Mouse (Mus musculus): Measurements from ENCODE around the gene Uckl1.

Uckl1 gene

DNA sequence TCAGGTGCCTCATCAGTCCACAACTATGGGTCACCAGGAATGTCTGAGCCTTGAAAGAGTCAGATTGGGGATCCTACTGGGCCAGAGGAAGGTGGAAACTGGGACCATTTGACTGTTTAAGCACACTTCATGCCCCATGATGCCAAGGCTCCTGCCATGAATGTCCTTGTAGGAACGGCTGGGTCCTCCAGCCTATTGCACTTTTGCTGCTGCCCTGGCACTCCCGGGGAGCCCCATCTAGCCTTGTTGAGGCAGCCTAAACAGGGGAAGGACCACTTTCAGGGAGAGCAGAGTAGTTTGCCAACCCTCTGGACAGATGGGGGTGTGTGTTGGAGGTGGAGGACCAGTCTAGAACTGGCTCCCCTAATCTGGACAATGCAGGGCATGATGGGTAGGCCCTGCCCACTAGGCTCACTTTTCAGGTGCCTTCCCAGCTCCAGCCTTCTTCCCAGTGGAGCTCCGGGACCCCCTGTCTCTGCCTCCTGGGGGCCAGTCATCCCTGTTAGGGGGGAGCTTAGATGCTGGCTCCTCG lies at the start of gene Uckl1:
Gene Uckl1 (minus strand): TSS at position 482 of the 532 bp plus-strand sequence.
- DNase-seq, result no peak

DNA sequence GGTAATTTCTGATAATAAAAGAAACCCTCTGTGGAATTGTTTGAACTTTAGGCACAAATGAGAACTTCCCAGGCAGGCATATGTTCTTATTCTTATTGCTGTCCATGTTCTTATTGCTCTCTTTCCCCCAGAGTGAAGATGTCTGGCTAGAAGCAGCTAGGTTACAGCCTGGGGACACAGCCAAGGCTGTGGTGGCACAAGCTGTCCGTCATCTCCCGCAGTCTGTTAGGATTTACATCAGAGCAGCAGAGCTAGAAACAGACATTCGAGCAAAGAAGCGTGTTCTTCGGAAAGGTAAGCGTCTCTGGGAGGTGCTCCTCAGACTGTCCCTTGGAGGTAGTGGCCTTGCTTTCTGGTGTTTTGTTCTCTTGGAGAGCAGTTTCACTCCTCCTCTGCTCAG lies 47.9 kb upstream of the Uckl1 start:
- no peak for DNase-seq

DNA sequence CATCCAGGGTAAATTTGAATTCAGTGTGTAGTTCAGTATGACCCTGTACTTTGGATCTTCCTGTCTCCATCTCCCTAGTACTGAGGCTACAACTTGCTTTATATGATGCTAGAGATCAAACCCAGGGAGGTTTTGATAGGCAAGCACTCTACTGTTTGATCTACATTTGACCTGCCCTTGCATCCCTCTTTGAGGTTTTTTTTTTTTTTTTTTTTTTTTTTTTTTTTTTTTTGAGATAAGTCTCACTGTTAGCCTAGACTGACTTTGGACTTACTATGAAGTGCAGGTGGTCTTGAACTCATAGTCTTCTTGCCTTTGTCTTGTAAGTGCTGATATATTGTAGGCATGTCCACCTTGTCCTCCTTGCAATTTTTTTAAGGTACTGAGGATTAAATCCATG lies 43.8 kb upstream of the Uckl1 start:
- DNase-seq, result no peak

DNA sequence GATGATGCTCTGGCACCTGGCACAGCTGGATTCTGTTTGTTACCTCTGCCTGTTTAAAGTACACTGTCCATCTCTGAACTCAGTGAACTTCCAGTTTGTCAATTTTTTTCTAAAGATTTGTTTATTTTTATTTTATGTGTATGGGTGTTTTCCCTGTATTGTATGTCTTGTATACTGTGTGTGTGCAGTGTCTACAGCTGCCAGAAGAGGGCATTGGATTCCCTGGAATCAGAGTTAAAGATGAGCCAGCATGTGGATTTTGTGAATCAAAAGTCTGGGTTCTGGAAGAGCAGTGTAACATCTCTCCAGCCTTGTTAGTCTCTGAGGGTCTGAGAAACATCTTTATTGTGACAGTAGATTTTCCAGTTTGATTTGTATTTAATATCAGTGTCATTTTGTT lies 38.7 kb upstream of the Uckl1 start:
- DNase-seq, result peak; percentile 27

DNA sequence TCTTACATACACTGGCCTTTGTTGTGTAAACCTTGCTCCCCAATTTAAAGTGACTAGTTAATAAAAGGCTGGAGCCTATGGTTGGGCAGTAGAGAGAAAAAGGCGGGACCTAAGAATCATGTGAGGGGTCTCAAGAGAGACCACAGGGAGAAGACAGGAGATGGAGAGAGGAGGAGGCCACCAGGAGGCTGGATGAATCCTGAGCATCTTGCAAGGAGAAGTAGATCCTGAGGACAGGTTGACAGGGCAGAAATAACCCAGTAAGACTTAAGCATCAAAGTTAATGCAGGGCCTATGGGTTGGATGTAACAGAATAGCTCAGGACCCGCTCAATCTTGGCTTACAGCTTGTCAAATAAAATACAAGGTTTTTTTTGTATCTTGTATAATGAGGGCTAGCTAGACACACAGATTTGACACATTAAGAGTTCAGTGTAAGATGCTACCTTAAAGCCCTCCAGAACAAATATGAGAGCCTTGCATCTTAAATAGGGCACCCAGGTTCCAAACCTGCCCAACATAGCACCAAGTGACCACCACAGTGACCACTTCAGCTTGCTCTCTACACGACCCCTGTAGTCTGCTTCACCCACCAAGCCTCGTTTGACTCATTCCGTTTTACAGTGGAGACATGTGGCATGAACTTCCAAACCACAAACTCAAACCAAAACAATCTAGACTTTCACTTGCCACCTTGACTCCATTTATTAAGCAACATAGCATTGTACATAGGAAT lies 34.2 kb upstream of the Uckl1 start:
- DNase-seq, result no peak

DNA sequence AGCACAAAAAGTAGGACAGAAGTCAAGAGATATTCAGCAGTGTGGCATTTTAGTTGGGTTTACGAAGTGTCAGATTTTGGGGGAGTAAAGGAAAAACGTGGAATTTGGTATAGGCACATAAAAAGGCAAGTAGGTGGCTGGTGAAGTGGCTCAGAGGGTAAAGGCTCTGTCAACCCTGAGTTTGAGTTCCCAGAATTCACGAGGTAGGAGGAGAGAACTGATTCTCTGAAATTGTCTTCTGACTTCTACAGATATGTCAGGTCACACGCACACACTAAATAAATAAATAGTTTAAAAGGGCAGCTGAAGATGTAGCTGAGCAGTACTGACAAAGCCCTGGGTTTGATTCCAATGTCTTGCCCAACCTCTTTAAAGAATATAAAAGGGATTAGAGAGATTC lies 17.7 kb upstream of the Uckl1 start:
- DNase-seq, result no peak

DNA sequence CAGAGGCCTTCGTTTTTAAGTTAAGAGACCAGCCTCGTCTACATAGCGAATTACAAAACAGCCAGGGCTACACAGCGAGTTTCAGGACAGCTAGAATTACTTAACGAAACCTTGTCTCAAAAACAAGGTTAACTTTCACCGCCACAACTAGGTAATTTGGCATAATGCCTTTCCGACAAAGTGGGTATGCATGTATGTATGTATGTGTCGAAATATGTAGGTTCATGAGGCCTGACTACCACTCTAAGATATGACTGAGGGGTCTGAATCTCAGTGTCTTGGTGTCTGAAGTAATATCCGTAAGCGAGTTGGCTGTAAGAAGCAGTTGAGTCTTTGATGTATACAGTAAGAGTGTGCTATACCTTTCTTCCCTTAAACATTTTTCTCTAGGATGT lies 17.1 kb upstream of the Uckl1 start:
- no peak for DNase-seq

DNA sequence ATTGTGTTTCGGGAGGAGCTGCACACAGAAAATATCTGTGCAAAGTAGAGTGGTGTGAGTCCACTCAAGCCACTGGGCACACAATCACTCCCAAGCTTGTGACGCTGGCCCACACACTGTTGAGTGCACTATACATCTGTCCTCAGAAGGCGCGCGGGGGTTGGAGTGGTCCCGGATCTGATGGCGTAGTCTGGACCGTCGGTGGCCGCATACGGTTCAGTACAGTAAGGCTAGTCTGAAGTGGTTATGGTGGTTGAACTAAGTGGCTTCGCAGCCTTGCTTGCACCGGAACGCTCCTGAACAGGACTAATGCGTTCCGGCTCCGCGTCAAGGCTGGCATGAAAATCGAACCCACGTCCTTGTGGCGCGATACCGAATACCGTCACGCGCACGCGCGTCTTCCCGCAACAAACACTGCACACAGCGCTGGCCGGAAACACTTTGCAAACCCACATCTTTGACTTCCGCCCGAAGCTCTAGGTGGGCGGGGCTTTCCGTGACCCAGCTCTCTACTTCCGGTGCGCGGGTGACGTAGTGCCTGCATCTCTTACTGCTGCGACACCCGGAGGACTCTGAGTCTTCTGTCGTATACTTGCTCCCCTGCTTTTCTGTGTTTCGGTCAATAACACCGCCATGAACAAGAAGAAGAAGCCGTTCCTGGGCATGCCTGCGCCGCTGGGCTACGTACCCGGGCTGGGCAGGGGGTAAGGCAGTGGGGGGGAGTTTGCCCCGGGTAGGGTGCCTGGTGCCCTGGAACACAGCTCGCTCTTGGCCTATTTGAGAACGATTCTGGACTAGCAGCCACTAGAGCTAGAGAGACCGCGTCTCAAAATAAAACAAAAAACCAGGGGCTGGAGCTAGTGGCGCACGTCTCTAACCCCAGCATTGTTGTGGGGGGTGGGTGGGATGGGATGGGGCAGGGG lies 16.4 kb upstream of the Uckl1 start:
- peak; percentile 97 for DNase-seq

DNA sequence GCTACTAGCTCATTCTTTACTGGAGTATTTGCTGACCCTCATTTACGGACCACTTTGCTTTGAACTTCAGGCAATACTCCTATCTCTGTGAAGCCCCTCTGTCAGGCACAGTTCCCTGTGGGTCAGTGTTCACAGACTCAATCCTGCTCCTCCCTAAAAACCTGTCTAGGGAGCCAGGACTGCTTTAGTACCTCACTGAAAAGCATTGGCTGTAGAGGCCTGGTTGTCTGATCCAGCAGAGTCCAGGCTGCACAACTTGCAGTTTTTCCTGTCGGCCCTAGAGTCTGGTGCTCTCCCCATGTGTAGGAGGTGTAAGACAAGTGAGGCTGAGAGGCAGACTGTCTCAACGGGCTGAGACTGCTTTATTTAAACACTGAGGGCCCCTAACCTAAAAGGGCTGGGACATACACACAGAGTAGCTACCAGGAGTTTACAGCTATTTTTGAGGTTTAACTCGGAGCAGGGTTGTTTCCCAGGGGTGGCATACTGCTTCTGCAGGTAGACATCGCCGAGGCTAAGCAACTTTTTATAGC lies 15.6 kb upstream of the Uckl1 start:
- no peak for DNase-seq

DNA sequence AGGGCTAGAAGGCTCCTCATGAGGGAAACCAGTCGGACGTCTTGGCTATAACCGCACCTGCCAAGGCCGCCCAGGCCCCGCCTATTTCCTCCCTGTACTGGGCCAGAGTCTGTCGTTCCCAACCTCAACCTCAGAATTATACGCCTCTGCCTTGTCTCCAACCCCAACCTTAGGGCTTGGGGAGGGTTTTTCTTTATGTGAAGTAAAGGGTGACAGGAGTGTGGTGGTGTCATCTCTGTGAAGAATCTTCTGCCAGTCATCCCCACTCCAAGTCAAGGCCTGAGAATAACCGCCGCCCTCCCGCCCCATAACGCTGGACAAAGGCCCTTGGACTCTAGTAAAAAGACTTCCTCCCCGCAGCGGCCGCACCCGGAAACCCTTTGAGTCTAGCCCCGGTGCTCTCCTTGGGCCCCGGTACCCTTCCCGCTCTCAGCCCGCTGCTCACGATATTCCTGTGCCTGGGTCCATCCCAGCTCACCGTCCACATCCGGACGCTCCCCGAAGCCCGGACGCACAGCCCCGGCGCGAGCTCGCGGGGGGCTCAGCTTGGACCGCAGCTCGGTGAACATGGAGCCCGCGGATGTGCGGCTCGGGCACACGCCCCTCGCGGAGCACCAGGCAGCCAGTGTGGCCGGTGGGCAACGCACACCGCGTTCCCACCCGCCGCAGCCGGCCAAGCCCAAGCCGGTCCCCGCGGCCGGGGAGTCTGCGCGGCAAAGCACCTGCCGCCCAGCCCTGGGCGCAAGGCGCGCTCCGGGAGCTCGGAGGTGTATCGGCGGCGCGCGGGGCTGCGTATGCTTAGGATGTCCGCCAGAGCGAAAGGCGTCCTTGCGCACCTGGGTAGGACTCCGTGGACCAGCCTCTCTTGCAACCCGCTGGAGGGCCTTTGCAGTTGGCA lies 14.0 kb upstream of the Uckl1 start, which contains the start of gene Samd10:
Gene Samd10 (minus strand): TSS at position 759 of the 898 bp plus-strand sequence.
- peak; percentile 73 for DNase-seq

DNA sequence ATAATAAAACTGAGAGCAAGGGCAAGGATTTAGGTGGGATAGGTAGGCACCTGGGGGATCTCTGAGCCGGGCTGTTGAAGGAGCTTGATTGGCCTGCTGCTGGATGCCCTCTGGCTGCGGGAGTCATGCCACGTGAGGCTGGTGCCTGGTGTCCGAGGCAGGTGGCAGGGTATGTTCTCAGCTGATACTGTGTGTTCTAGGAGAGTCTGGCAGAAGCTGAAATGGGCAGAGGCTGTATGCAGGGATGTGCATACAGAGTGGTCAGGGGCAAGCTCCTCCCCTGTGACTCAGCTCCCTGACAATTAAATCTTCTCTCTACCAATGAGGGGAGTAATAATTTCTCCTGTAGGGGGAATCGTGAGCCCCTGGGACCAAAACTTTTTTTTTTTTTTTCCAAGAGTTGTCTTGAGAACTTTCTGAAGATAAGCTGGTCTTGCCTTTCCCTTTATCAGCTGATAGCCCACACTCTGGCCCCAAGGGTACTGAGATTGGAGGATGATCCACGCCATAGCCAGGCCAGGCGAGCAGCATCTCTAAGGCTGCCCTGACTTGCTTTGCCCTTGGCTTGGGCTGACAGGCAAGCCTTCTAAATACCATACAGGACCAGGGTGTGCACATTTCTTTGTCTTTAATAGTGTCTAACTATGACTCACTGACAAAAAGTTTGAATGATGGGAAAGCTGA lies 12.8 kb upstream of the Uckl1 start:
- no peak for DNase-seq

DNA sequence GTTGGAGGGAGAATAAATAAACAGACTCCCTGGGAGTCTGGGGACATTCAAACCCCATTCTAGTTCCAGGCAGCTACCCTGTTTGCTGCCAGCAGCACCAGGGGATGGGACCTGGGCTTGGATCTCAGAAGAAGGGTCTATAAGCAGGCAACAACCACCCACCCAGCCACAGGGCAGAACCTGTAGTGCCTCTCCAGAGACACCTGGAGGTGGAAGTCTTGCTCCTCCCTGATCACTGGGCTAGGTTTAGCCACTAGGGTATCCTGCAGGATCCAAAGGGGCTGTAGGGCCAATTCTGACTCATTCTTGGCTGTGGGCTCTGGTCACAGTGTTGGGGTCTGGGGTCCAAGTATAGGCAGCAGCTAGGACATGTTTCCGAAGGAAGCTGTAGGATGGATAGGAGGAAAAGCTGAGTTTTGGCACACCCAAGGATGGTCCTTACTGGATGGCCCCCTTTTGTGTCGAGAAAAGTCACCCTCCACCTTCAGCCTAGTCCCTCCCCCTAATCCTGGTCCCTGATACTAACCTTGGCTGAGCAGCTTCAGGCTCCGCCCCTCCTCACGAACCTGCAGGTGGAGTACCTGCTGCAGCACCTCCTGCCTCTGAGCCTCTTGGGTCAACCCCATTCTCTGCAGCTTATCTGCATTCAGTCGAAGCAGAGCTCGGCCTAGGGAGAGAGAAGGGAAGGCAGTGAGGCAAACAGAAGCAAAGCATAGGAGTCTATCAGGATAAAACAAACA lies 11.7 kb upstream of the Uckl1 start:
- no peak for DNase-seq

DNA sequence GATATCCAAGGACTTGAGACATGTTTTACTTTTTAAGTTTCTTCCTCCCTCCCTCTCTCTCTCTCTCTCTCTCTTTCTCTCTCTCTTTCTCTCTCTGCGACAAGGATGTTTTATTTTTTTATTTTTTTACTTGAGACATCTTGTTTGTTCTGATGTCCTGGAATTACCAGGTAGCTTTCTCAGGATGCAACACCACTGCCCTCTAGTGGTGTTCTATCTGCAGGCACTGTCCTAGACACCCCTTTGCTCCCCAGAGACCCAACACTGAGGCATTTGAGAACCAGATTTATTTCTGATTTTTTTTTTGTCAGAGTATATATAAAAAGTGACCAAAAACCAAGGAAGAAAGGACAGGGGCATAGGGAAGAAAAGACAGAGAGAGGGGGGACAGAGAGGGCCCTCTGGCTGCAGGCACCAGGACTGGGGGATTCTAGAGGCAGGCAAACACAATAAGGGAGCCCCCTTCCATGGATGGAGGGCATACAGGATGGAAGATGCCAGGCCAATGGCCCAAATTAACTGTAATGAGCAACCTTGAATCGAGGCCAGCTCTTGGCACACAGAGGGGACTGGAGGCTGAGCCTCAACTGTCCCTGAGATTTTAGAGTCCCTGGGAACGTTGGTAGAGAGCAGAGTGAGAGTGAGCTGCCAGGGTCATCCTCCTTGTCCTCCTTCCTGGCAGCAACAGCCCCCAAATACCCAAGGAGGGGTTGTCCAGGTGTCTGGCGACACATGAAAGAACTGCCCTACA lies 10.4 kb upstream of the Uckl1 start:
- DNase-seq, result peak; percentile 64

DNA sequence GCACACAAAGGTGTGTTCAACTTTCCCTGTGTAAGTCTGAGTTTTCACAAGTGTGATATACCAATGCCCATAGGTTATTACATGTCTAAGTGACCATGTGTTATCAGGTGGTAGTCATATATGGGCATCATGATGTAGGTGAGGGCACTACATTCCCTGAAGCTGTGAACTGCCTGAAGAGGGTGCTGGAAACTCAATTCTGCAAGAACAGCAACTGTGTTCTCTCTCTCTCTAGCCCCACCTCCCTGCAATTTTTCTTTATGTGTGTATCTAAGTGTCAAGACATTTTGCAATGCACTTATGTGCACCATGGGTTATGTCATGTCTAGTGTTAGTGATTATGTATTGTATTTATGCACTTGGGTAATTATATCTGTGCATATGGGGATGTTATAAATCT lies 9.2 kb upstream of the Uckl1 start:
- DNase-seq, result no peak

DNA sequence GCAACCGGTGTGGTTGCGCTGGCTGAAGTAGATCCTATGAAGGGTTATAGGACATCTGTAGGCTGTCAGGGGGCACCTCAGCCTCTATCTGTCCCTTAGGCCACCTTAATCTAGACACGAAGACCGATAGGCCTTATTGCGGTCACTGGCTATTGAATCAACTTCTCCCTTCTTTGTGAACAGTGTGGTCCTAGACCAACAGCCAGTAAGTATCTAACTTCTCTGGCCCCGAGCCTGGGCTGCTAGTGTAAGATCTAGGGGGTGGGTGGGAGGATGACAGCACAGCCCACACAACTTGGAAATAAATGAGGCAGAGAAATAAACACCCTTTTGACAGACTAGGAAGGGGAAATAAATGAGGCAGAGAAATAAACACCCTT lies 8.3 kb upstream of the Uckl1 start:
- DNase-seq, result no peak

DNA sequence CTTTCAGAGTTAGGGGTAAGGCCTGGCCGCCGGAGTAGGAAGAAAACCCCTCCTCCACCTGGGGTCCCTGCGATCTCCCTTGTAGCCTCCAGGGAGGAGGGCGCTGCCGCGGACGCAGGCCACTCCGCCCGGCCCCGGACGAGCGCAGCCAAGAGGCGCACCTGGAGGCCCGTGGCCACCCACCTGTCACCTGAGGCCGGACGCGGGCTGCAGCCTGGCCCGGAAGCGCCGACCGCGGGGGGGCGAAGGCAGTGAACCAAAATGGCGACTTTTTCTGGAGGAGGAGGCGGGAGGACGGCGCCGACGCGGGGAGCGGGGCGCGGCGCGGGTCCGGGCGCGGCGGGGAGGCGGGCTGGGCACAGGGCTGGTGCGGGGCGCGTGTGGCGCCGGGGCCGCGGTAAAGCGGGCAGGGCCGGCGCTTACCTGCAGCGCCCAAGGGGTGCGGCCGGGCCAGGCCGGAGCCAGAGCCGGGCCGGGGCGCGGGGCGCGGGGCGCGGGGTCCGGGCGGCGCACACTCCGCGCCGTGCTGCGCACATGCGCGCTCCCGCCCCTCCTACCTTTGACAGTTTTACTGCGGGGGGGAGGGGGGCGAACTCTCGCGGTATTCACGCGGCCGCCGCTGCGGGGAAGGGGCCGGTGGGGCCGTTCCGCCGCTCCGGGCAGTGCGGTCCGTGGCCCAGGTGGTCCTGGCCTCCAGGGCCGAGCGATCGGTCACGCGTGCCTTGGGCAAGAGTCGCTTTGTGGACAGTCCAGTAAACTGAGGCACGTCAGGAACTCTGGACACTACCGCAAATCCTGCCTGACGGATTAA lies 7.7 kb upstream of the Uckl1 start, which contains the start of gene Zfp512b:
Gene Zfp512b (minus strand): TSS at position 573 of the 811 bp plus-strand sequence.
- peak; percentile 75 for DNase-seq

DNA sequence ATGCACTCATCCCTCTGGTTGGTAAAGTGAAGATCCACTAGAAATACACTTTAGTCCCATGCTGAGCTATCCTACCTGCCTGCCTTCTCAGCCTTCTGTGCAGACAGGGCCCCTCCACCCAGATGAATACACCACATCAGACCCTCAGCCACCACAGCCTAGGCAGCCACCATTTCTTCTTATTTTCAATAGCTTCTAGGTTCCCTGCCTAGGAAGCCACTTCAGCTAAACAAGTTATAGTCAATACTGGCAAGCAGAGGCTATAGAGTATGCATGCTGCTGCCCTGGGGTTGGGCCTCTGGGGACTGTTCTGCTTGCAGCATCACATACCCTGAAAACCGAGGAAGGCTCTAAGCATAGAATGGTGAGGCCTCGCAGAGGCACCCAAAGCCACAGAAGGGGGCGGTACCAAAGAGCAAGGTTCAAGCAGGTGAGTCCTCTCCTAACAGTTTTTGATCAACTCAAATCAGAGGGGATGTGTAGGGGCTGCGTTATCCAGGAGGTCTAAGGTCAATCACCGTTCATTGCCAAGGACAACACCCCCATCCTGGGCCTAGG lies 6.9 kb upstream of the Uckl1 start, which contains the start of gene Prpf6:
Gene Prpf6 (plus strand): TSS at position 341 of the 558 bp plus-strand sequence.
- DNase-seq, result peak; percentile 68

DNA sequence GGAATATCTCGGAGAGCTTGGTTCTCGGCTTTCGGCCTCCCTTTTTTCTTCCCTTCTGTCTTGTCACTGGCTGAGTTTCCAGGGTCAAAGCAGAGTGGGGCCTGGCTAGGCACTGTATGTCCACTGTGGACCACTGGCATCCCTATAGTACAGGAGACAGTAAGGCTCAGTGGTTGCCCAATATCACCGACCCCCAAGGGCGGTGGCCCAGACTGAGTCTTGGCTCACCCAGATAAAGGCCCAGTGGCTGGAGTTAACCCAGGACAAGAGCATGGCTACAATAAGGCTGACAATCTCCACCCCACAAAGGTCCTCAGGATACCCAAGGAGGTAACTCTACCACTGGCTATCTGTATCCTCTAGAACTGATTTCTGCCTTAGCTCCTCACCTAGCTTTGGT lies 5.8 kb upstream of the Uckl1 start:
- no peak for DNase-seq

DNA sequence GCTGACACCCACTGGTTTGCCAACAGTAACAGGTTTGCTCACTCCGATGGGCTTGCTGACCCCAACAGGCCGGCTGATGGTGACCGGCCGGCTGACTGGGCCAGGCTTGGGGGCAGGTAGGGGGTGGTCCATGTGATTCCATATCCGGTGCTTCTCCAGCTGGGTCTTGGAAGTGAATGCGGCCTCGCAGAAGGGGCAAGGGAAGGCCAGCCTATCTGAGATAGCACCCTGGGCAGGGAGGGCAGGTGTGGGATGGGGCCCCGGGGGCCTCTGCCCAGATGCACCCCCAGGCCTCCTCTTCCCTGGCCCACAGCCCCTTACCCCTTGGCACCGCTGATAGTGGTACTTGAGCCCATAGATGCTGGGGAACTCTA lies 5.0 kb upstream of the Uckl1 start:
- no peak for DNase-seq

Measured in thymus, postnatal 14 days (tissue).